Mouse (Mus musculus) left cerebral cortex, adult 8-10 months (tissue): ENCODE measurements around the gene Slc30a2. TPM values are rescaled to one million over a fixed set of nuclear protein-coding genes. Genes with fewer than 3 reads are reported as not detected.
"Not testable (repeated sequence)": the region's sequence is repeated elsewhere in the genome, so short reads cannot be mapped to it uniquely, and the experiment has no call there.

Source experiments
- DNase-seq, 2 experiments: peaks; one replicate each; pipeline ENCODE4 v3.0.0; 2022; ENCODE audit warnings: low spot score in 2 of 2
- total RNA-seq, 4 experiments: library from RNA; stranded (reverse); gene quantifications; 2 replicates each; pipeline ENCODE4 v1.2.4; 2022

Slc30a2 gene
- total RNA-seq, 4 experiments from 2014 or later = 0.16 to 0.23 TPM; not detected in 2

GRCm38 (mm10) chr4:134319674-134320073, 23.3 kb upstream of the Slc30a2 start:
- no peak for DNase-seq

- DNase-seq = no peak
Observed at GRCm38 (mm10) chr4:134321524-134321923, 21.5 kb upstream of the Slc30a2 start.

- DNase-seq = no peak
Observed at GRCm38 (mm10) chr4:134324655-134325054, 18.3 kb upstream of the Slc30a2 start.

- DNase-seq = no peak
Observed at GRCm38 (mm10) chr4:134326859-134327530, 16.0 kb upstream of the Slc30a2 start.

- DNase-seq = no peak
Observed at GRCm38 (mm10) chr4:134328151-134328550, 14.8 kb upstream of the Slc30a2 start.

- no peak for DNase-seq
Observed at GRCm38 (mm10) chr4:134328832-134329231, 14.1 kb upstream of the Slc30a2 start.

GRCm38 (mm10) chr4:134330281-134330680, 12.7 kb upstream of the Slc30a2 start:
- no peak for DNase-seq

GRCm38 (mm10) chr4:134341231-134341630, 1.8 kb upstream of the Slc30a2 start:
- not testable (repeated sequence) for DNase-seq

GRCm38 (mm10) chr4:134342213-134342779, 685 bp upstream of the Slc30a2 start:
- DNase-seq = no peak

GRCm38 (mm10) chr4:134344620-134345019, 1.6 kb downstream of the Slc30a2 start:
- DNase-seq = no peak

GRCm38 (mm10) chr4:134345802-134346201, 2.8 kb downstream of the Slc30a2 start:
- DNase-seq = no peak

GRCm38 (mm10) chr4:134348078-134348477, 5.1 kb downstream of the Slc30a2 start:
- DNase-seq = no peak

- no peak for DNase-seq
Observed at GRCm38 (mm10) chr4:134348545-134348944, 5.6 kb downstream of the Slc30a2 start.

- DNase-seq = no peak
Observed at GRCm38 (mm10) chr4:134349829-134350228, 6.8 kb downstream of the Slc30a2 start.

- DNase-seq = no peak
Observed at GRCm38 (mm10) chr4:134350641-134351040, 7.7 kb downstream of the Slc30a2 start.

GRCm38 (mm10) chr4:134351329-134352260, 8.6 kb downstream of the Slc30a2 start:
- no peak for DNase-seq

GRCm38 (mm10) chr4:134352261-134352707, 9.3 kb downstream of the Slc30a2 start:
- DNase-seq = no peak

GRCm38 (mm10) chr4:134352929-134353328, 9.9 kb downstream of the Slc30a2 start:
- no peak for DNase-seq

- no peak for DNase-seq
Observed at GRCm38 (mm10) chr4:134353527-134354409, 10.8 kb downstream of the Slc30a2 start.

- no peak for DNase-seq
Observed at GRCm38 (mm10) chr4:134355841-134356452, 13.0 kb downstream of the Slc30a2 start.
